Comparison of ENCODE assay signal across 13 mouse cellular contexts in the genomic region with DNA sequence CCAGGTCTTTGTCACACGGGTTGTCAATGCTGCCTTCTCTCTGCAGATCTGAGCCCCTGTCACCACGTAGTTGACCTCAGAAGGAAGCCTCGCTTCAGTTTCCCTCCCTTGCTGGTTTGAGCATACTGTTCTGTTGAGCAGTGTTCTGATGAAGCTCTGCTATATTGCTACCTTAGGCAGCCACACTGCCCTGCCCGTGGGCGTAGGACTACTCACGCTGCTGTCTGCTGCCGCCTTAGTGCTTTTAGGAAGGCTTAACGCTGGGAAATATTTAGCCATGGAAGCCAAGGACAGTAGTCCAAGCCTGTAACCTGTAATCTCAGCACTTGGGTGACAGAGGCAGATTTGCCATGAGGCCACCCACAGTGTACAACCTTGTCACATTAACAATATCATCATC.
"Had no signal": no experiment of that assay in that cellular context is flagged by ENCODE, and none has a peak within 500 bp of the region (broad histone marks: within the 10 kb centered on the region; RNA-seq: fewer than 3 reads in every experiment).

No protein-coding gene starts in this region.

- DNase-seq: liver, embryonic 13.5 days; liver, postnatal 0 days; lung, adult 2 months; lung, postnatal 14 days; lung, postnatal 36 days; midbrain, embryonic 14.5 days; retina, postnatal 1 day; spleen, adult 18-20 months; thymus, adult 18-20 months; thymus, postnatal 14 days; thymus, postnatal 36 days had no signal

- ATAC-seq: liver, postnatal 0 days; lung, postnatal 0 days; midbrain, embryonic 16.5 days had no signal
